ENCODE assay signal across 8 mouse cellular contexts in the genomic region with DNA sequence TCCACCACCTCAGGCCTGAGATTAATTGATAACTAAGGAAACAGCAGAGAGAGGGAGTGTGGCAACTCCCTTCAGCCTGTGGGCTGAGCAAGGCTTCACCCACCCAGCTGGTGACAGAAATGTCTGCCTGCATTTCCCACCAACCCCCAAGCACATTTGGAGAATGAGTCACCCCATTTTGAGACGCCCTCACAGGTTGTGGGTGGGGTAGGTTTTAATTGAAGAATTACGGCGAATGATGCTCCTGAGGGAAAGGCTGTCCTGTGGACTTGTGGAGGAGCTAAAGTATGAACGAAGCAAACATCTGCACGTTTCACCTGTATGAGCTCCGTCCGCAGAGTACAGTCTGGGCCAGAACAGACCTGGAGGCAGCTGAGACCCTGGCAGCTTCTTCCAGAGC.
DNase-seq lines count a peak whose midpoint lies in the region.

No protein-coding gene starts in this region.

- DNase-seq in layer of hippocampus, adult 11-12 months (ENCODE audit: low spot score), result peak; percentile 71
- no peak for DNase-seq in layer of hippocampus, postnatal 10 days (ENCODE audit: low spot score in 2 of 2)
- DNase-seq in right cerebral cortex, adult 18-20 months, result peak; percentile 90
- DNase-seq in right cerebral cortex, postnatal 4 days, result no peak
- peak; percentile 82 for DNase-seq in layer of hippocampus, adult 9-11 months
- DNase-seq in right cerebral cortex, postnatal 36 days (ENCODE audit: low spot score in 2 of 2), result peak; percentile 67 to 76
- DNase-seq in yolk sac, embryonic 10.5 days (ENCODE audit: low spot score), result no peak
- no peak for DNase-seq in lung, postnatal 10 days

Comparison
In these comparisons a context has a peak if more than half of its experiments do, and no peak if none do; other contexts are left out.
1. DNase-seq: peak in layer of hippocampus, adult 11-12 months (single experiment), right cerebral cortex, adult 18-20 months (single experiment), layer of hippocampus, adult 9-11 months (single experiment) and right cerebral cortex, postnatal 36 days (2 of 2); none in layer of hippocampus, postnatal 10 days (0 of 2), right cerebral cortex, postnatal 4 days (single experiment), yolk sac, embryonic 10.5 days (single experiment) and lung, postnatal 10 days (single experiment).